Mouse (Mus musculus) C3H10T1/2 (cell line): ENCODE data around the gene Gm13277. TPM values are rescaled to one million over a fixed set of nuclear protein-coding genes. Genes with fewer than 3 reads are reported as not detected.

ENCODE experiments used
- polyA plus RNA-seq, 2 experiments: library from polyadenylated mRNA; unstranded; fragments of >200 nt; fragmentation: generic; extraction: Trizol; gene quantifications; one replicate each; pipeline ENCODE4 v1.2.1; 2012; ENCODE audit warnings: missing spikeins in 2 of 2

Gene Gm13277
- polyA plus RNA-seq, 2 experiments = not detected

Other genes with a start within 250 kb of the Gm13277 start
- gene Ifna15, start 230.4 kb upstream of the Gm13277 start, polyA plus RNA-seq = not detected
- gene Ifna14, start 216.8 kb upstream of the Gm13277 start, polyA plus RNA-seq = not detected
- gene Ifna9, start 196.2 kb upstream of the Gm13277 start, polyA plus RNA-seq = not detected
- not detected for gene Ifna12, start 185.3 kb upstream of the Gm13277 start, polyA plus RNA-seq
- not detected for gene C87499, start 154.2 kb upstream of the Gm13277 start, polyA plus RNA-seq
- gene Ifna13, start 144.2 kb upstream of the Gm13277 start, polyA plus RNA-seq = not detected
- gene Ifna16, start 111.7 kb upstream of the Gm13277 start, polyA plus RNA-seq = not detected
- gene Ifna2, start 104.7 kb upstream of the Gm13277 start, polyA plus RNA-seq = not detected
- gene Ifnab, start 97.3 kb upstream of the Gm13277 start, polyA plus RNA-seq = under 1 TPM in 1 of 2 experiments, not detected in 1; 0.05 TPM
- 1 to 10 TPM in 1 of 2 experiments, under 1 TPM in 1; 0.08 to 1.1 TPM for gene Gm26566, start 66.8 kb upstream of the Gm13277 start, polyA plus RNA-seq
- gene Klhl9, start 66.2 kb upstream of the Gm13277 start, polyA plus RNA-seq = 10 to 100 TPM in 1 of 2 experiments, 1 to 10 TPM in 1; 1.1 to 12.5 TPM
- not detected for gene Gm13271, start 33.8 kb upstream of the Gm13277 start, polyA plus RNA-seq
- gene Gm13283, start 28.5 kb upstream of the Gm13277 start, polyA plus RNA-seq = not detected
- 1 to 10 TPM; 1.2 to 3.1 TPM for gene Gm13290, start 14.8 kb upstream of the Gm13277 start, polyA plus RNA-seq
- gene Gm13289, start 11.7 kb upstream of the Gm13277 start, polyA plus RNA-seq = not detected
- under 1 TPM; 0.21 to 0.38 TPM for gene Gm13272, start 8.8 kb upstream of the Gm13277 start, polyA plus RNA-seq
- gene Ifnz, start 6.5 kb upstream of the Gm13277 start, polyA plus RNA-seq = not detected
- 1 to 10 TPM in 1 of 2 experiments, under 1 TPM in 1; 0.42 to 1.7 TPM for gene Gm13276, start 2.9 kb upstream of the Gm13277 start, polyA plus RNA-seq
- not detected for gene Gm13278, start 2.9 kb downstream of the Gm13277 start, polyA plus RNA-seq
- 1 to 10 TPM in 1 of 2 experiments, under 1 TPM in 1; 0.14 to 1.1 TPM for gene Gm13275, start 5.9 kb downstream of the Gm13277 start, polyA plus RNA-seq
- gene Gm13279, start 8.8 kb downstream of the Gm13277 start, polyA plus RNA-seq = not detected
- gene Gm13285, start 11.0 kb downstream of the Gm13277 start, polyA plus RNA-seq = not detected
- gene Gm13287, start 14.6 kb downstream of the Gm13277 start, polyA plus RNA-seq = 1 to 10 TPM in 1 of 2 experiments, under 1 TPM in 1; 0.14 to 1.1 TPM
- gene Gm13288, start 16.9 kb downstream of the Gm13277 start, polyA plus RNA-seq = under 1 TPM; 0.05 to 0.50 TPM
- not detected for gene Ifna7, start 27.6 kb downstream of the Gm13277 start, polyA plus RNA-seq
- gene Ifna11, start 31.3 kb downstream of the Gm13277 start, polyA plus RNA-seq = not detected
- gene Ifna6, start 38.8 kb downstream of the Gm13277 start, polyA plus RNA-seq = not detected
- gene Ifna5, start 46.9 kb downstream of the Gm13277 start, polyA plus RNA-seq = not detected
- gene Ifna4, start 53.2 kb downstream of the Gm13277 start, polyA plus RNA-seq = not detected
- gene Ifna1, start 61.5 kb downstream of the Gm13277 start, polyA plus RNA-seq = not detected
- under 1 TPM in 1 of 2 experiments, not detected in 1; 0.08 TPM for gene Ifne, start 91.6 kb downstream of the Gm13277 start, polyA plus RNA-seq